7 mouse cellular contexts compared by ENCODE assay signal in the genomic region with DNA sequence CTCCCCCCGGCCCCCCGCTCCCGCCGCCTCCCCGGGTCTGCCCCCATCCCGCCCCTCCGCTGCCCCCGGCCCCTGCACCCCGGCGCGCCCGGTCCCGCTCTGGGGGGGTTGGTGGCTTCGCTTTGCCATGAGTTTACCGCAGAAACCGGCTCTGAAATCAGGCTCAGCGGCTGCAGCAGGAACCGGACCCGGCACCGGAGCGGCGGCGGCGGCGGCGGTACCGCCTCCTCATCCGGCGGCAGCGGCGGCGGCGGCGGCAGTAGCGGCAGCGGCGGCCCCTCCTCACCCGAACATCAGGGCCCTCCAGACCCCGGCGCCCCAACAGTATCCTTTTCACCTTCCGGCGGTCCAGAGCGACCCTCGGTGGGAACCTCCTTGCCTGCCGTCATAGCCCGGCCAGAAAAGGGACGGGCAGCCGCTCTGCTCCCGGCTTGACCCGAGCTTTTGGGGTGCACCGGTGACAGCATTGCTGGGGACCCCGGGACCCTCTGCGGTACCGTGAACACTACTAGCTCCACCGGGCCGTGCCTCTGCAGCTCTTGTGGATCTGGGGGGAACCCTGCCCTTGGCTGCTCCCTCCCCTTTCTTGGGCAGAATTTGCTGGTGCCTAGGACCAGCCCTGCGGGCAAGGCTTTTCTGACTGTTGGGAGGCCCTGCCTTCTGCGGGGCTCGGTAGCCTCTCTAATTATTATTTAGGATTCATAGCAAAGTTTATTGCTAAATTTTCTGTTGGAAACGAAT. TPM values are rescaled to one million over a fixed set of nuclear protein-coding genes. Genes with fewer than 3 reads are reported as not detected.
DNase-seq lines count a peak whose midpoint lies in the region; ATAC-seq and TF ChIP-seq lines count a peak whose summit lies in the region.

No protein-coding gene starts in this region.

- DNase-seq in NIH3T3 (ENCODE audit: low read depth) = peak; percentile 41
- DNase-seq in hindbrain, embryonic 14.5 days (ENCODE audit: low spot score) = no peak
- no peak for DNase-seq in limb, embryonic 14.5 days (ENCODE audit: low spot score)
- DNase-seq in spleen, postnatal 4 days (ENCODE audit: low spot score in 2 of 2) = peak; percentile 46 to 79

- peaks cover 39% of the 10 kb centered on the region for H3K4me1 ChIP-seq in forebrain, embryonic 13.5 days
- H3K4me1 ChIP-seq in hindbrain, embryonic 14.5 days (replicated peaks; ENCODE audit: control insufficient read depth, insufficient read depth, low read length) = peaks cover 33% of the 10 kb centered on the region
- peaks cover 19% of the 10 kb centered on the region for H3K4me1 ChIP-seq in limb, embryonic 14.5 days (ENCODE audit: control insufficient read depth, insufficient read depth, low read length)
- peaks cover 46% of the 10 kb centered on the region for H3K4me1 ChIP-seq in midbrain, embryonic 13.5 days (replicated peaks)

- H3K27ac ChIP-seq in forebrain, embryonic 13.5 days = peak overlapping the region; percentile 96
- peak overlapping the region; percentile 95 for H3K27ac ChIP-seq in hindbrain, embryonic 14.5 days
- H3K27ac ChIP-seq in limb, embryonic 14.5 days (replicated peaks; ENCODE audit: low read depth, low read length) = peak overlapping the region; percentile 95
- H3K27ac ChIP-seq in midbrain, embryonic 13.5 days = peak overlapping the region; percentile 96

- peaks cover 24% of the 10 kb centered on the region for H3K36me3 ChIP-seq in forebrain, embryonic 13.5 days (ENCODE audit: poor library complexity, severe bottlenecking)
- H3K36me3 ChIP-seq in hindbrain, embryonic 14.5 days (replicated peaks; ENCODE audit: control insufficient read depth, insufficient read depth) = peaks cover 5% of the 10 kb centered on the region
- H3K36me3 ChIP-seq in limb, embryonic 14.5 days (ENCODE audit: control insufficient read depth, insufficient read depth, low read length) = peaks cover 22% of the 10 kb centered on the region
- H3K36me3 ChIP-seq in midbrain, embryonic 13.5 days = peaks cover 23% of the 10 kb centered on the region

- peak overlapping the region; percentile 84 for H3K4me2 ChIP-seq in forebrain, embryonic 13.5 days
- peak overlapping the region; percentile 90 for H3K4me2 ChIP-seq in hindbrain, embryonic 14.5 days (replicated peaks)
- H3K4me2 ChIP-seq in limb, embryonic 14.5 days (replicated peaks; ENCODE audit: low read depth, low read length, severe bottlenecking) = peak overlapping the region; percentile 56
- H3K4me2 ChIP-seq in midbrain, embryonic 13.5 days (replicated peaks) = peak overlapping the region; percentile 90

- no peak for TF ChIP-seq POLR2A in limb, embryonic 14.5 days (IDR thresholded peaks at IDR 0.05; ENCODE audit: borderline replicate concordance, extremely low read depth, insufficient read depth, insufficient read length)

- peak overlapping the region; percentile 98 for H3K4me3 ChIP-seq in forebrain, embryonic 13.5 days
- peak overlapping the region; percentile 69 for H3K4me3 ChIP-seq in hindbrain, embryonic 14.5 days (replicated peaks; ENCODE audit: low read length)
- peak overlapping the region; percentile 99 for H3K4me3 ChIP-seq in limb, embryonic 14.5 days (replicated peaks; ENCODE audit: low read length)
- H3K4me3 ChIP-seq in midbrain, embryonic 13.5 days (replicated peaks) = peak overlapping the region; percentile 97

- H3K9ac ChIP-seq in forebrain, embryonic 13.5 days = peak overlapping the region; percentile 100
- peak overlapping the region; percentile 87 for H3K9ac ChIP-seq in hindbrain, embryonic 14.5 days
- peak overlapping the region; percentile 99 for H3K9ac ChIP-seq in limb, embryonic 14.5 days (ENCODE audit: low read depth, low read length, severe bottlenecking)
- H3K9ac ChIP-seq in midbrain, embryonic 13.5 days (replicated peaks) = peak overlapping the region; percentile 100

- no peaks in the 10 kb centered on the region for H3K9me3 ChIP-seq in forebrain, embryonic 13.5 days (replicated peaks)
- no peaks in the 10 kb centered on the region for H3K9me3 ChIP-seq in hindbrain, embryonic 14.5 days (ENCODE audit: control insufficient read depth, low read length)
- no peaks in the 10 kb centered on the region for H3K9me3 ChIP-seq in limb, embryonic 14.5 days (ENCODE audit: control insufficient read depth, low read length)
- no peaks in the 10 kb centered on the region for H3K9me3 ChIP-seq in midbrain, embryonic 13.5 days

- 1% methylated on average over 38 of the region's 60 CpGs for WGBS in forebrain, embryonic 13.5 days
- WGBS in hindbrain, embryonic 14.5 days = under 1% methylated on average over 48 of the region's 60 CpGs
- WGBS in limb, embryonic 14.5 days = under 1% methylated on average over 30 of the region's 60 CpGs
- under 1% methylated on average over 24 of the region's 60 CpGs for WGBS in midbrain, embryonic 13.5 days

- peak; percentile 11; the same call in 1 of the 2 replicates for ATAC-seq in cerebellum, adult (ENCODE audit: insufficient number of reproducible peaks, low FRiP score, low TSS enrichment)
- ATAC-seq in forebrain, embryonic 13.5 days = peak; percentile 23
- ATAC-seq in hindbrain, embryonic 14.5 days (ENCODE audit: low FRiP score) = no peak; the same call in 1 of the 2 replicates
- 0 out of 2 replicates have a peak, but pooled peaks have one; percentile 11 for ATAC-seq in limb, embryonic 14.5 days (ENCODE audit: low FRiP score, low read depth)
- ATAC-seq in midbrain, embryonic 13.5 days = peak; percentile 31

- H3K27me3 ChIP-seq in forebrain, embryonic 13.5 days = no peaks in the 10 kb centered on the region
- H3K27me3 ChIP-seq in hindbrain, embryonic 14.5 days (ENCODE audit: control insufficient read depth, insufficient read depth, low read length) = no peaks in the 10 kb centered on the region
- H3K27me3 ChIP-seq in limb, embryonic 14.5 days (ENCODE audit: control insufficient read depth, insufficient read depth, low read length) = no peaks in the 10 kb centered on the region
- H3K27me3 ChIP-seq in midbrain, embryonic 13.5 days = no peaks in the 10 kb centered on the region

RNA-seq across cellular contexts. Expression of a gene that starts 1.2 kb away (rescaled TPM):
- 43.9 and 46.2 TPM in 2 replicates for polyA plus RNA-seq in forebrain, embryonic 13.5 days (2015; fragmentation: Nextera tagmentation; extraction: Ambion mirVana)
- polyA plus RNA-seq in hindbrain, embryonic 14.5 days (2014; fragmentation: Nextera tagmentation; extraction: Ambion mirVana) = 59.7 and 65.3 TPM in 2 replicates
- 106 and 111 TPM in 2 replicates for polyA plus RNA-seq in limb, embryonic 14.5 days (2012; rRNA removed)
- 38.7 and 45.5 TPM in 2 replicates for polyA plus RNA-seq in limb, embryonic 14.5 days (2014; fragmentation: Nextera tagmentation; extraction: Ambion mirVana)
- 50.1 and 55.5 TPM in 2 replicates for polyA plus RNA-seq in midbrain, embryonic 13.5 days (2015; fragmentation: Nextera tagmentation; extraction: Ambion mirVana)

Comparison
In these comparisons a context has a peak if more than half of its experiments do, and no peak if none do; other contexts are left out.
1. DNase-seq: peak in NIH3T3 (single experiment) and spleen, postnatal 4 days (2 of 2); none in hindbrain, embryonic 14.5 days (single experiment) and limb, embryonic 14.5 days (single experiment).
2. Peak in every context shown above with its lines, with median percentiles within 50 percentile points of each other: H3K27ac ChIP-seq, H3K4me2 ChIP-seq, H3K4me3 ChIP-seq and H3K9ac ChIP-seq.